Mouse (Mus musculus): Measurements from ENCODE around the gene Dpm3. TPM values are rescaled to one million over a fixed set of nuclear protein-coding genes. Genes with fewer than 3 reads are reported as not detected.

Dpm3 gene
- polyA plus RNA-seq, 1 experiment from 2014 or later, result 161 TPM

DNA sequence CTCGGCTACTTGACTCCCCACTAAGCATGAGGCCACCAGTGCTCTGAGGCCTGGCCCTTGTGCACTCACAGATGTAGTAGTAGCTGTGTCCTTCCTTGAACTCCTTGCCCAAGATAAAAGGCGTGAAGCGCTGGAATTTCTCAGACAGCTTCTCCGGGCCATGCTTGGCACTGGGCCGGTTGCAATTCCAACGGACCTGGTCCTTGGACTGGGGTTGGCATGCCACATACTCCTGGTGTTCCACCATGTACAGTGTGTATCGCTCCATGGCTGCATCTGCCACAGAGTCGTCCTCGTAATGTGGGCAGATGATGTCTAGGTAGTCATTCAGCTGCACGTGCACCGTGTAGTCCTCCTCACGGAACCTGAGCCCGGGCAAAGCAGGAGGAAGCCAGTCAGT lies 16.9 kb downstream of the Dpm3 start:
- no peak overlapping the region for H3K4me2 ChIP-seq
- H3K9me3 ChIP-seq, result no peaks in the 10 kb centered on the region
- peaks cover 52% of the 10 kb centered on the region for H3K4me1 ChIP-seq
- H3K36me3 ChIP-seq, result peaks cover 40% of the 10 kb centered on the region
- no peak for ATAC-seq (ENCODE audit: insufficient number of reproducible peaks, low FRiP score, low TSS enrichment, low read depth)
- no peaks in the 10 kb centered on the region for H3K27me3 ChIP-seq
- no peak overlapping the region for H3K9ac ChIP-seq
- no peak overlapping the region for H3K27ac ChIP-seq
- 88% methylated on average over 13 of the region's 13 CpGs for WGBS
- H3K4me3 ChIP-seq, result no peak overlapping the region

GRCm38 (mm10) chr3:89277281-89278021 lies 18.3 kb downstream of the Dpm3 start:
- Histone ChIP-seq H3K27me3 (no peaks in the 10 kb centered on the region), H3K9ac (peak overlapping the region; percentile 8; the same call in 1 of the 2 replicates), H3K4me1 (peaks cover 58% of the 10 kb centered on the region), H3K4me2 (peak overlapping the region; percentile 94), H3K36me3 (peaks cover 32% of the 10 kb centered on the region), H3K4me3 (peak overlapping the region; percentile 58), H3K27ac (peak overlapping the region; percentile 90), H3K9me3 (no peaks in the 10 kb centered on the region)
- WGBS, result 24% methylated on average over 14 of the region's 14 CpGs
- no peak; the same call in 1 of the 2 replicates for ATAC-seq (ENCODE audit: insufficient number of reproducible peaks, low FRiP score, low TSS enrichment, low read depth)

DNA sequence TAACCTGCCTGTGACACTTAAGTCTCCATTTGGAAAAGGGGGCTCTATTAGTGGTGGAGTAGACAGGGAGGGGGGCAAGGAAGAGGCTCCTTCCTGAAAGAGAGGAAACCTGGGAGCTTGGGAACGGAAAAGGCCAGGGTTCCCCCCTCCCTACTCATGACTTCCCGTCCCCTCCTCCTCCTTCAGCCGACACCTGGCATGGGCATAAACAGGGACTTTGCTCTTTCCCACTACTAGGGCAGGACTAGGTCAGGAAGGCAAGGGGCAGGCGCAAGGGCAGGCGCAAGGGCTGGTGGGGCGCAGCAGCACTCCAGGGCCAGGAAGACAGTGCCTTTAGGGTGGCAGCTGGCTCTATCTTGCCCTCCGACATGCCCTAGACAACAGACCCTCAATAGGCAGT lies 18.9 kb downstream of the Dpm3 start:
- ATAC-seq (ENCODE audit: insufficient number of reproducible peaks, low FRiP score, low TSS enrichment, low read depth), result no peak
- H3K4me2 ChIP-seq, result peak overlapping the region; percentile 94
- 54% methylated on average over 7 of the region's 7 CpGs for WGBS
- peaks cover 26% of the 10 kb centered on the region for H3K36me3 ChIP-seq
- peak overlapping the region; percentile 90 for H3K27ac ChIP-seq
- no peaks in the 10 kb centered on the region for H3K9me3 ChIP-seq
- peaks cover 58% of the 10 kb centered on the region for H3K4me1 ChIP-seq
- peak overlapping the region; percentile 58 for H3K4me3 ChIP-seq
- H3K27me3 ChIP-seq, result no peaks in the 10 kb centered on the region
- peak overlapping the region; percentile 8; the same call in 1 of the 2 replicates for H3K9ac ChIP-seq

DNA sequence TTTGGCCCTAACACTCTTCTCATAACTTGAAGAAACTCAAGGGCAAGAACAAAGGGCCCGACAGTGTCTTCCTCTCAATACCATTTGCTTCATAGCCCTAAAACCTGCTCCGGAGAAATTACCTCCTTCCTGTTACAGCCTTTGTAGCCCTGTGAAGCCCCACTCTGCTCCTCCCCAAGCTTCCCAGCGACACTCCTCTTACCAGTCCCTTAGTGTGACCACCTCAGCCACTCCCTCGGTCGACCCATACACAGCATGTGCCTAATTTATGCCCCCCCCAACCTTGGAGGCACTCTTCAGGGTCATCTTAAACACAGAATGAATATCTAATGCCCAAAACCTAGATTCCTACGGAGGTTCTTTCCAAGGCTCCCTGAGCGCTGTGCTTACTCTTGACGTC lies 19.5 kb downstream of the Dpm3 start:
- peak overlapping the region; percentile 58 for H3K4me3 ChIP-seq
- no peak for ATAC-seq (ENCODE audit: insufficient number of reproducible peaks, low FRiP score, low TSS enrichment, low read depth)
- H3K9me3 ChIP-seq, result no peaks in the 10 kb centered on the region
- no peaks in the 10 kb centered on the region for H3K27me3 ChIP-seq
- WGBS, result 17% methylated on average over 8 of the region's 8 CpGs
- peaks cover 58% of the 10 kb centered on the region for H3K4me1 ChIP-seq
- H3K4me2 ChIP-seq, result peak overlapping the region; percentile 94
- peaks cover 21% of the 10 kb centered on the region for H3K36me3 ChIP-seq
- H3K9ac ChIP-seq, result peak overlapping the region; percentile 66
- H3K27ac ChIP-seq, result peak overlapping the region; percentile 90

- peaks cover 17% of the 10 kb centered on the region for H3K36me3 ChIP-seq
- H3K4me3 ChIP-seq, result peak overlapping the region; percentile 58
- H3K27ac ChIP-seq, result peak overlapping the region; percentile 90
- peak; percentile 79 for ATAC-seq (ENCODE audit: insufficient number of reproducible peaks, low FRiP score, low TSS enrichment, low read depth)
- H3K4me2 ChIP-seq, result peak overlapping the region; percentile 94
- WGBS, result 2% methylated on average over 34 of the region's 35 CpGs
- H3K9ac ChIP-seq, result peak overlapping the region; percentile 66
- no peaks in the 10 kb centered on the region for H3K9me3 ChIP-seq
- no peaks in the 10 kb centered on the region for H3K27me3 ChIP-seq
- peaks cover 58% of the 10 kb centered on the region for H3K4me1 ChIP-seq
Observed at GRCm38 (mm10) chr3:89279153-89279890, 20.2 kb downstream of the Dpm3 start.

- no peak for ATAC-seq (ENCODE audit: insufficient number of reproducible peaks, low FRiP score, low TSS enrichment, low read depth)
- Histone ChIP-seq H3K4me1 (peaks cover 58% of the 10 kb centered on the region), H3K4me3 (peak overlapping the region; percentile 58), H3K4me2 (peak overlapping the region; percentile 94), H3K27me3 (no peaks in the 10 kb centered on the region), H3K9me3 (no peaks in the 10 kb centered on the region), H3K36me3 (peaks cover 11% of the 10 kb centered on the region), H3K9ac (peak overlapping the region; percentile 66; the same call in 1 of the 2 replicates), H3K27ac (peak overlapping the region; percentile 90)
- under 1% methylated on average over 29 of the region's 29 CpGs for WGBS
Observed at GRCm38 (mm10) chr3:89280050-89280605, 21.0 kb downstream of the Dpm3 start.

GRCm38 (mm10) chr3:89280606-89281511 lies 21.7 kb downstream of the Dpm3 start, which contains the start of gene Efna1:
TSS of gene Efna1 (minus strand) at chr3:89281142.
- H3K9ac ChIP-seq, result peak within 1 kb of the TSS; percentile 66
- H3K36me3 ChIP-seq, result peaks cover 4% of the 10 kb centered on the region; the same call in 1 of the 2 replicates
- peaks cover 58% of the 10 kb centered on the region for H3K4me1 ChIP-seq
- ATAC-seq (ENCODE audit: insufficient number of reproducible peaks, low FRiP score, low TSS enrichment, low read depth), result 0 out of 2 replicates have a peak, but pooled peaks have one; percentile 20
- peak within 1 kb of the TSS; percentile 90 for H3K27ac ChIP-seq
- H3K4me2 ChIP-seq, result peak within 1 kb of the TSS; percentile 94
- WGBS, result under 1% methylated on average over 52 of the region's 52 CpGs
- peak within 1 kb of the TSS; percentile 58 for H3K4me3 ChIP-seq
- H3K27me3 ChIP-seq, result no peaks in the 10 kb centered on the region
- H3K9me3 ChIP-seq, result no peaks in the 10 kb centered on the region

- no peaks in the 10 kb centered on the region for H3K9me3 ChIP-seq
- H3K4me2 ChIP-seq, result peak overlapping the region; percentile 94
- no peaks in the 10 kb centered on the region for H3K36me3 ChIP-seq
- 12% methylated on average over 20 of the region's 20 CpGs for WGBS
- 0 out of 2 replicates have a peak overlapping the region, but pooled peaks have one; percentile 66 for H3K9ac ChIP-seq
- peaks cover 55% of the 10 kb centered on the region for H3K4me1 ChIP-seq
- H3K27me3 ChIP-seq, result no peaks in the 10 kb centered on the region
- ATAC-seq (ENCODE audit: insufficient number of reproducible peaks, low FRiP score, low TSS enrichment, low read depth), result no peak
- peak overlapping the region; percentile 58 for H3K4me3 ChIP-seq
- H3K27ac ChIP-seq, result peak overlapping the region; percentile 90
Observed at GRCm38 (mm10) chr3:89281579-89282290, 22.6 kb downstream of the Dpm3 start.

DNA sequence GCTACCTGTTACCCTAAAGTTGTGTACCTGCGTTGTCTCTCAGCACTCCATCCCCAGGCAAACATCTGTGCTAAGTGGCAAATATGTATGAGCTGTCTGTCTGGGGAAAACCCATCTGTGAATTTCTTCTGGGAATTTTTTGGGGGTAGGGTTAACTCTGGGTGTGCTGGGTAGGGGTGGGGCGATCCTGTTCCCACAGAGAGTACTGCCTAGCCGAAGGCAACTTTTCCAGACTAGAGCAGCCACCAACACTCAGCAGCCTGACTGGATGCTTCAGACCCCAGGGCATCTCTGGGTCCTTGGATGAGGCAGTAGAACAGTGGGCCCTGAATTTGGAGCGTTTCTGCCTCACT lies 23.1 kb downstream of the Dpm3 start:
- Histone ChIP-seq H3K36me3 (no peaks in the 10 kb centered on the region), H3K9ac (no peak overlapping the region), H3K4me1 (peaks cover 50% of the 10 kb centered on the region), H3K27me3 (no peaks in the 10 kb centered on the region), H3K9me3 (no peaks in the 10 kb centered on the region), H3K4me3 (no peak overlapping the region), H3K4me2 (no peak overlapping the region), H3K27ac (no peak overlapping the region; the same call in 1 of the 2 replicates)
- 14% methylated on average over 4 of the region's 4 CpGs for WGBS
- ATAC-seq (ENCODE audit: insufficient number of reproducible peaks, low FRiP score, low TSS enrichment, low read depth), result no peak

DNA sequence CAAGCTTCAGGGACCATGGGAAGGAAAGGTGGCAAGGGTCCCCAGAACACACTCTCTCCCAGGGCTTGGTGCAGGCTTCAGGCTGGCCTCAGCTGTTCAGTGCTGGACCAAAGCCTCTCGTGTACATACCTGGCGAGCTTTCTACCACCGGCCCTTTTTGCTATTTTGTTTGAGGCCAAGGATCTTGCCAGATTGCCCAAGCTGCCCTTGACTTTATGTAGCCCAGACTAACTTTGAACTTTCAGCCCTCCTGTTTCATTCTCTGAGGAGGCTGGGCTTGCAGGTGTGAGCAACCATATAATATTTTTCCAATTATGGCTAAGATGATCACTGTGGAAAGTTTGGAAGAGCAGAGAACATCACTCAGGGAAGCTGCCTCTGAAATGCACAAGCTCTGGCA lies 25.1 kb downstream of the Dpm3 start:
- Histone ChIP-seq H3K4me2 (no peak overlapping the region), H3K9me3 (no peaks in the 10 kb centered on the region), H3K27me3 (no peaks in the 10 kb centered on the region), H3K9ac (no peak overlapping the region), H3K27ac (no peak overlapping the region), H3K4me3 (no peak overlapping the region), H3K36me3 (no peaks in the 10 kb centered on the region), H3K4me1 (peaks cover 39% of the 10 kb centered on the region)
- WGBS, result 78% methylated on average over 3 of the region's 3 CpGs
- no peak for ATAC-seq (ENCODE audit: insufficient number of reproducible peaks, low FRiP score, low TSS enrichment, low read depth)

GRCm38 (mm10) chr3:89285526-89285925 lies 26.4 kb downstream of the Dpm3 start:
- Histone ChIP-seq H3K9ac (no peak overlapping the region), H3K4me1 (peaks cover 28% of the 10 kb centered on the region), H3K36me3 (no peaks in the 10 kb centered on the region), H3K27me3 (no peaks in the 10 kb centered on the region), H3K4me3 (no peak overlapping the region), H3K9me3 (no peaks in the 10 kb centered on the region), H3K27ac (no peak overlapping the region), H3K4me2 (no peak overlapping the region)
- no peak for ATAC-seq (ENCODE audit: insufficient number of reproducible peaks, low FRiP score, low TSS enrichment, low read depth)
- WGBS, result 43% methylated on average over 2 of the region's 2 CpGs

Data from limb, embryonic 15.5 days (tissue).